Mouse (Mus musculus) neural tube, embryonic 13.5 days (tissue): Measurements from ENCODE around the gene Gm853. TPM values are rescaled to one million over a fixed set of nuclear protein-coding genes. Genes with fewer than 3 reads are reported as not detected.

Experiments used
- ATAC-seq: fragments of 200-750 bp; cut with Nextera tagmentation; 2 replicates; pipeline ENCODE4 v1.8.0; 2017; ENCODE audit warnings: low read depth, mild to moderate bottlenecking, moderate TSS enrichment, moderate library complexity
- H3K27ac ChIP-seq: fragments of 300-500 bp; sonication (generic); replicated peaks from 2 replicates; pipeline ENCODE4 v1.5.1; 2015; ENCODE audit warnings: moderate library complexity, mild to moderate bottlenecking, inconsistent platforms
- H3K27me3 ChIP-seq: fragments of 300-500 bp; sonication (generic); 2 replicates; pipeline ENCODE4 v1.6.1; 2015; ENCODE audit warnings: mild to moderate bottlenecking, inconsistent platforms
- H3K36me3 ChIP-seq: fragments of 300-500 bp; sonication (generic); 2 replicates; pipeline ENCODE4 v1.6.1; 2015; ENCODE audit warnings: mild to moderate bottlenecking, inconsistent platforms
- H3K4me1 ChIP-seq: fragments of 300-500 bp; sonication (generic); replicated peaks from 2 replicates; pipeline ENCODE4 v1.6.1; 2015; ENCODE audit warnings: inconsistent platforms
- H3K4me2 ChIP-seq: fragments of 300-500 bp; sonication (generic); 2 replicates; pipeline ENCODE4 v1.6.1; 2015; ENCODE audit warnings: inconsistent platforms, mild to moderate bottlenecking, moderate library complexity
- H3K4me3 ChIP-seq: fragments of 300-500 bp; sonication (generic); 2 replicates; pipeline ENCODE4 v1.5.1; 2015; ENCODE audit warnings: mild to moderate bottlenecking, inconsistent platforms
- H3K9ac ChIP-seq: fragments of 300-500 bp; sonication (generic); 2 replicates; pipeline ENCODE4 v1.6.1; 2015; ENCODE audit warnings: moderate library complexity, mild to moderate bottlenecking, inconsistent platforms
- H3K9me3 ChIP-seq: fragments of 300-500 bp; sonication (generic); 2 replicates; pipeline ENCODE4 v1.6.1; 2016; ENCODE audit warnings: inconsistent platforms
- WGBS: fragments of 180-500 bp; shearing (Covaris S2); methylation state at CpG from one replicate; pipeline ENCODE4 v1.1.7; 2015; 5-methylcytosine and 5-hydroxymethylcytosine counted together
- polyA plus RNA-seq: library from polyadenylated mRNA; unstranded; fragments of >200 nt; fragmentation: Nextera tagmentation; extraction: Ambion mirVana; gene quantifications from 2 replicates; pipeline ENCODE4 v1.2.1, GENCODE M21; 2015

The Gm853 gene
- polyA plus RNA-seq, 1 experiment from 2014 or later: not detected

GRCm38 (mm10) chr4:130181886-130182285 lies 40.3 kb downstream of the Gm853 start:
- Histone ChIP-seq H3K4me3 (no peak overlapping the region), H3K36me3 (no peaks in the 10 kb centered on the region), H3K27me3 (no peaks in the 10 kb centered on the region; the same call in 1 of the 2 replicates), H3K4me2 (no peak overlapping the region), H3K4me1 (no peaks in the 10 kb centered on the region), H3K9ac (no peak overlapping the region), H3K9me3 (no peaks in the 10 kb centered on the region), H3K27ac (no peak overlapping the region)
- WGBS: 75% methylated on average over 4 of the region's 4 CpGs
- no peak for ATAC-seq

- no peak for ATAC-seq
- no peaks in the 10 kb centered on the region for H3K9me3 ChIP-seq
- no peak overlapping the region for H3K9ac ChIP-seq
- no peak overlapping the region for H3K4me2 ChIP-seq
- H3K36me3 ChIP-seq: no peaks in the 10 kb centered on the region
- H3K27me3 ChIP-seq: no peaks in the 10 kb centered on the region; the same call in 1 of the 2 replicates
- WGBS: 62% methylated on average over 7 of the region's 7 CpGs
- no peaks in the 10 kb centered on the region for H3K4me1 ChIP-seq
- H3K27ac ChIP-seq: no peak overlapping the region
- H3K4me3 ChIP-seq: no peak overlapping the region
Measured at GRCm38 (mm10) chr4:130180909-130181602, 41.1 kb downstream of the Gm853 start.

GRCm38 (mm10) chr4:130179876-130180275 lies 42.3 kb downstream of the Gm853 start:
- no peak for ATAC-seq
- H3K36me3 ChIP-seq: no peaks in the 10 kb centered on the region
- 86% methylated on average over 3 of the region's 3 CpGs for WGBS
- no peaks in the 10 kb centered on the region for H3K9me3 ChIP-seq
- no peak overlapping the region for H3K4me2 ChIP-seq
- peaks cover 9% of the 10 kb centered on the region for H3K4me1 ChIP-seq
- no peak overlapping the region for H3K27ac ChIP-seq
- H3K9ac ChIP-seq: no peak overlapping the region
- no peak overlapping the region for H3K4me3 ChIP-seq
- H3K27me3 ChIP-seq: peaks cover 10% of the 10 kb centered on the region

- H3K36me3 ChIP-seq: no peaks in the 10 kb centered on the region
- peaks cover 33% of the 10 kb centered on the region for H3K27me3 ChIP-seq
- H3K9me3 ChIP-seq: no peaks in the 10 kb centered on the region
- peaks cover 20% of the 10 kb centered on the region for H3K4me1 ChIP-seq
- no peak overlapping the region for H3K4me3 ChIP-seq
- no peak for ATAC-seq
- no peak overlapping the region for H3K27ac ChIP-seq
- 69% methylated on average over 7 of the region's 7 CpGs for WGBS
- H3K9ac ChIP-seq: no peak overlapping the region
- H3K4me2 ChIP-seq: no peak overlapping the region
Measured at GRCm38 (mm10) chr4:130177536-130177935, 44.7 kb downstream of the Gm853 start.

- Histone ChIP-seq H3K36me3 (no peaks in the 10 kb centered on the region), H3K4me2 (no peak overlapping the region), H3K9ac (no peak overlapping the region), H3K9me3 (no peaks in the 10 kb centered on the region), H3K27me3 (peaks cover 37% of the 10 kb centered on the region), H3K27ac (no peak overlapping the region), H3K4me1 (peaks cover 24% of the 10 kb centered on the region), H3K4me3 (no peak overlapping the region)
- no peak for ATAC-seq
- 71% methylated on average over 4 of the region's 4 CpGs for WGBS
Measured at GRCm38 (mm10) chr4:130177087-130177486, 45.1 kb downstream of the Gm853 start.

- H3K4me1 ChIP-seq: peaks cover 30% of the 10 kb centered on the region
- 75% methylated on average over 5 of the region's 5 CpGs for WGBS
Measured at GRCm38 (mm10) chr4:130176156-130176720, 46.0 kb downstream of the Gm853 start.

GRCm38 (mm10) chr4:130175072-130175711 lies 47.0 kb downstream of the Gm853 start, which contains the start of gene Tinagl1:
TSS of gene Tinagl1 (minus strand) at chr4:130175122.
- 2% methylated on average over 14 of the region's 14 CpGs for WGBS
- no peak for ATAC-seq

More at GRCm38 (mm10) chr4:130176156-130176720, 46.0 kb downstream of the Gm853 start:
- Histone ChIP-seq H3K4me2 (no peak overlapping the region), H3K36me3 (no peaks in the 10 kb centered on the region), H3K9me3 (no peaks in the 10 kb centered on the region), H3K4me3 (no peak overlapping the region), H3K27me3 (peaks cover 38% of the 10 kb centered on the region), H3K27ac (no peak overlapping the region), H3K9ac (no peak overlapping the region)
- no peak for ATAC-seq

GRCm38 (mm10) chr4:130174335-130175031 lies 47.7 kb downstream of the Gm853 start:
- peaks cover 38% of the 10 kb centered on the region for H3K27me3 ChIP-seq
- H3K9me3 ChIP-seq: no peaks in the 10 kb centered on the region
- peak overlapping the region; percentile 41 for H3K4me2 ChIP-seq
- peaks cover 30% of the 10 kb centered on the region for H3K4me1 ChIP-seq
- WGBS: 5% methylated on average over 25 of the region's 25 CpGs
- peak overlapping the region; percentile 19 for H3K4me3 ChIP-seq
- no peak overlapping the region for H3K27ac ChIP-seq
- no peaks in the 10 kb centered on the region for H3K36me3 ChIP-seq
- peak; percentile 23; the same call in 1 of the 2 replicates for ATAC-seq
- H3K9ac ChIP-seq: 0 out of 2 replicates have a peak overlapping the region, but pooled peaks have one; percentile 18

More at GRCm38 (mm10) chr4:130175072-130175711, 47.0 kb downstream of the Gm853 start, which contains the start of gene Tinagl1:
- H3K4me3 ChIP-seq: peak within 1 kb of the TSS; percentile 19
- H3K9me3 ChIP-seq: no peaks in the 10 kb centered on the region
- peaks cover 38% of the 10 kb centered on the region for H3K27me3 ChIP-seq
- 0 out of 2 replicates have a peak within 1 kb of the TSS, but pooled peaks have one; percentile 18 for H3K9ac ChIP-seq
- H3K27ac ChIP-seq: no peak within 1 kb of the TSS
- H3K36me3 ChIP-seq: no peaks in the 10 kb centered on the region
- peak within 1 kb of the TSS; percentile 41 for H3K4me2 ChIP-seq
- H3K4me1 ChIP-seq: peaks cover 30% of the 10 kb centered on the region

- peaks cover 38% of the 10 kb centered on the region for H3K27me3 ChIP-seq
- H3K4me3 ChIP-seq: no peak overlapping the region
- peaks cover 30% of the 10 kb centered on the region for H3K4me1 ChIP-seq
- ATAC-seq: no peak
- H3K9me3 ChIP-seq: no peaks in the 10 kb centered on the region
- WGBS: 48% methylated on average over 19 of the region's 19 CpGs
- no peaks in the 10 kb centered on the region for H3K36me3 ChIP-seq
- no peak overlapping the region for H3K9ac ChIP-seq
- no peak overlapping the region for H3K27ac ChIP-seq
- peak overlapping the region; percentile 41; the same call in 1 of the 2 replicates for H3K4me2 ChIP-seq
Measured at GRCm38 (mm10) chr4:130173911-130174311, 48.3 kb downstream of the Gm853 start.

GRCm38 (mm10) chr4:130173060-130173822 lies 49.0 kb downstream of the Gm853 start:
- Histone ChIP-seq H3K4me1 (peaks cover 35% of the 10 kb centered on the region), H3K27ac (no peak overlapping the region), H3K4me2 (no peak overlapping the region), H3K36me3 (no peaks in the 10 kb centered on the region), H3K9ac (no peak overlapping the region), H3K27me3 (peaks cover 38% of the 10 kb centered on the region), H3K9me3 (no peaks in the 10 kb centered on the region), H3K4me3 (no peak overlapping the region)
- no peak for ATAC-seq
- 67% methylated on average over 11 of the region's 11 CpGs for WGBS
